Mouse (Mus musculus) lung, embryonic 16.5 days (tissue): ENCODE results near the gene Otud7a. TPM values are rescaled to one million over a fixed set of nuclear protein-coding genes. Genes with fewer than 3 reads are reported as not detected.

Source experiments
- ATAC-seq: fragments of 200-750 bp; cut with Nextera tagmentation; 2 replicates; pipeline ENCODE4 v1.8.0; 2017; ENCODE audit warnings: low read depth, mild to moderate bottlenecking, moderate library complexity
- H3K27ac ChIP-seq: fragments of 300-500 bp; sonication (generic); 2 replicates; pipeline ENCODE4 v1.5.1; 2014; ENCODE audit warnings: mild to moderate bottlenecking, control low read depth, low read length
- H3K27me3 ChIP-seq: fragments of 300-500 bp; sonication (generic); 2 replicates; pipeline ENCODE4 v1.6.1; 2014; ENCODE audit warnings: low read depth, low read length, mixed read lengths; ENCODE audit not compliant: control insufficient read depth, insufficient read depth
- H3K36me3 ChIP-seq: fragments of 300-500 bp; sonication (generic); 2 replicates; pipeline ENCODE4 v1.6.1; 2014; ENCODE audit warnings: low read length; ENCODE audit not compliant: control insufficient read depth, insufficient read depth
- H3K4me1 ChIP-seq: fragments of 300-500 bp; sonication (generic); replicated peaks from 2 replicates; pipeline ENCODE4 v1.6.1; 2014; ENCODE audit warnings: low read length, mixed read lengths; ENCODE audit not compliant: control insufficient read depth, insufficient read depth
- H3K4me2 ChIP-seq: fragments of 300-500 bp; sonication (generic); 2 replicates; pipeline ENCODE4 v1.6.1; 2014; ENCODE audit warnings: low read depth, low read length, control low read depth
- H3K4me3 ChIP-seq: fragments of 300-500 bp; sonication (generic); 2 replicates; pipeline ENCODE4 v1.5.1; 2014; ENCODE audit warnings: mild to moderate bottlenecking, low read length, control low read depth
- H3K9ac ChIP-seq: fragments of 300-500 bp; sonication (generic); 2 replicates; pipeline ENCODE4 v1.6.1; 2014; ENCODE audit warnings: low read length, control low read depth
- H3K9me3 ChIP-seq: fragments of 300-500 bp; sonication (generic); 2 replicates; pipeline ENCODE4 v1.6.1; 2016; ENCODE audit warnings: low read length; ENCODE audit not compliant: control insufficient read depth
- WGBS: fragments of 180-500 bp; shearing (Covaris S2); extraction: QIAGEN DNeasy Blood & Tissue Kit; methylation state at CpG from one replicate; pipeline ENCODE4 v1.1.7; 2014; 5-methylcytosine and 5-hydroxymethylcytosine counted together
- polyA plus RNA-seq: library from polyadenylated mRNA; unstranded; fragments of >200 nt; fragmentation: Nextera tagmentation; extraction: Ambion mirVana; gene quantifications from 2 replicates; pipeline ENCODE4 v1.2.1, GENCODE M21; 2015

The Otud7a gene
- polyA plus RNA-seq, 1 experiment from 2014 or later, result 0.20 TPM

DNA sequence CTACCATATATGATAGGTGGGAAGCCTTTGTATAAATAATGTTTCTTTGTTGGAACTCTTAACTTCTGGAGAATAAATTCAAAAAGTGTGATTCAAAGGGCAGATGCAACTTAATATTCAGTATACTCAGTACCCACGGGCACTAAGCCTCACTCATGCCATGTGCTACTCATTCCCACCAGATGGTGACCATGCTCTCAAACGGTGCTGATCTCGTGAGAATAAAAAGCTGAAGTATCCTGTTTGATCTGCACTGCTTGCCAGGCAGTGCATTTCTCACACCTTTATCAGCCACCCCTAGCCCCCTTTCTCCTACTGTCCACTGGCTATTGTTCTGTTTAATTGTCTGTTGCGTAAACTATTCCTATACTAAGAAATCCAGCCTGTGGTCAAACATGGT is 146.8 kb downstream of the Otud7a start:
- no peaks in the 10 kb centered on the region for H3K36me3 ChIP-seq
- no peak overlapping the region for H3K4me3 ChIP-seq
- WGBS, result 72% methylated on average over 4 of the region's 4 CpGs
- H3K27ac ChIP-seq, result no peak overlapping the region
- no peaks in the 10 kb centered on the region for H3K27me3 ChIP-seq
- H3K9me3 ChIP-seq, result no peaks in the 10 kb centered on the region
- no peak for ATAC-seq
- no peak overlapping the region for H3K9ac ChIP-seq
- H3K4me2 ChIP-seq, result no peak overlapping the region
- H3K4me1 ChIP-seq, result no peaks in the 10 kb centered on the region

DNA sequence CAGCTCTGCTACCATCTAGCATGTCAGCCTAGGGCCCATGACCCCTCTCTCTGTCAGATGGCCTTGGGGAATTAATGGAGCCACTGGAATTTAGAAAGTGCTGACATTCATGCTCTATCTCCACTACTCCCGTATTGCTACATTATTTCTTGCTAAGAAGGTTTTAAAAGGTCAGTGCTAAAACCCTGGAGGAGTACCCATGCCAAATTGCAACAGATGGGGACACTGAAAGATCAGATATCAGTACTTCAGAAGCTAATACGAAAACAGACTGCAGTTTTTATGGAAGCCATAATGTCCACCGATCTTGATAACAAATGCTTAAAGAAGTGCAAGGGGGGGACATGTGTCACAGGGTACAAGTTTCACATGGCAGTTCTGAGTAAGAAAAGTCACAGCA is 147.5 kb downstream of the Otud7a start:
- no peak overlapping the region for H3K27ac ChIP-seq
- 43% methylated on average over 3 of the region's 3 CpGs for WGBS

DNA sequence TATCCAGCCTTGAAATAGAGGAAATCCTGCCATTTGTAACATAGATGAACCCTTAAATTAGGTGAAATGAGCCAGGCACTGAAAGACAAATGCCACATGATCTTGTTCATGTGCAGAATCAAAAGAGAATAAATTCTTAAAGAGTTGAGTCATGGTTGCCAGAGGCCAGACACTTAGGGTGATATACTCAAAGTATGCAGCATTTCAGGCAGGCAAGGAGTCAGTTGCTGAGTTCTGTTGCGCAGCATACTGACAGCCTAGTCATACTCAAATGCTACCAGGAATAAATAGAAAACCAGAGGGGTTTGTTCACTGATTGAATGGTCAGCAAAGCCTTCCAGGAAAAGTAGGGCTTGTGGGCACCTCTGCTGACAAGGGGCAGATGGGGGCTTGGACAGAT is 160.3 kb downstream of the Otud7a start:
- Histone ChIP-seq H3K27ac (no peak overlapping the region), H3K4me1 (no peaks in the 10 kb centered on the region), H3K9me3 (no peaks in the 10 kb centered on the region), H3K9ac (no peak overlapping the region), H3K27me3 (no peaks in the 10 kb centered on the region), H3K36me3 (no peaks in the 10 kb centered on the region), H3K4me2 (no peak overlapping the region), H3K4me3 (no peak overlapping the region)
- no peak for ATAC-seq
- 79% methylated on average over 1 of the region's 1 CpGs for WGBS

More for the DNA sequence above, 147.5 kb downstream of the Otud7a start:
- Histone ChIP-seq H3K9me3 (no peaks in the 10 kb centered on the region), H3K9ac (no peak overlapping the region), H3K27me3 (no peaks in the 10 kb centered on the region), H3K4me2 (no peak overlapping the region), H3K4me1 (no peaks in the 10 kb centered on the region), H3K36me3 (no peaks in the 10 kb centered on the region), H3K4me3 (no peak overlapping the region)
- ATAC-seq, result no peak

DNA sequence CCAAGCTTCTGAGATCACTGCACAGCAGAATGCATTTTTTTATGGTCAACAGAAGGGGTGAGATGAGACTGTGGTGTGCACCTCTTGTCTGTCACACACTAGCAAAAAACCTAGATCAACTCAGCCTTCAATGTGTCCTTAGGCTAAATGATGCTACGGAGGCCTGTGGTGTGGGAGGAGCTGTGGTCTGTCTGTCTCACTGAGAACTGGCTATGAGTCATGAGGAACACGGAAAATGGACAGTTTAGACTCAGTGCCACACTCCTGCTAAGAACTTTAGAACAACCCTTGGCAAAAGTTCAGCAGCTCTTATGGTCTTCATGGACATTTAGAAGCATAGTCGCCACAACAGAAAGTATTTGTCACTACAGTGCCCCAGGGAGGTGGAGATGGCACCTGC is 172.5 kb downstream of the Otud7a start:
- H3K27ac ChIP-seq, result no peak overlapping the region
- H3K27me3 ChIP-seq, result no peaks in the 10 kb centered on the region
- H3K9me3 ChIP-seq, result no peaks in the 10 kb centered on the region
- no peak overlapping the region for H3K4me3 ChIP-seq
- H3K4me1 ChIP-seq, result no peaks in the 10 kb centered on the region
- no peak overlapping the region for H3K9ac ChIP-seq
- H3K4me2 ChIP-seq, result no peak overlapping the region
- H3K36me3 ChIP-seq, result no peaks in the 10 kb centered on the region
- WGBS, result 80% methylated on average over 3 of the region's 3 CpGs
- ATAC-seq, result no peak

DNA sequence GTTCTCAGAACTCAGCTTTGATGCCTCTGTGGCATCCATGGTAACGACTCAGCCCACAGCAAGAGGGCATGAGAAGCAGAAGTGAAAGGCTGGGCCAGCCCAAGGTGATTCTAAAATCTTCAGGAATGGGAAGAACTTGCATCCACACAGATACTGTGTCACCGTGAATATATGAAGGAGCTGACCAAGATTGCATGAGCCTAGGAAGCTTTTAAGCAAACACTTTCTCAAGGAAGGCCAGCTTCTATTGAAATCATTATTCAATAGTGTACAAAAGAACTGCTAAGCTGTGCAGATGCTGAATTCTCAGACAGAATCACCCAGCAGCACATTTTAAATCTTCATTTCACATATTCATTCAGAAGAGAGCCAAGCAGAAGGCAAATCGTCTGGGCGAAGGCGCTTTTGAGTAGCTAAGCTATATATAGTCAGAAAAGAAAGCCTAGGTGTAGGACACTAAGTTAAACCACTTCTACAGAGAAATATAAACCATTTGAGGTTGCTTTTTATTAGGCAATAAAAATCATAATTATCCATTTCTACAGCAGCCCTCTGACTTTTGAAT is 176.3 kb downstream of the Otud7a start:
- ATAC-seq, result no peak
- whole genome bisulfite sequencing, result 86% methylated on average over 5 of the region's 5 CpGs
- Histone ChIP-seq H3K4me1 (no peaks in the 10 kb centered on the region), H3K4me3 (no peak overlapping the region), H3K9me3 (no peaks in the 10 kb centered on the region), H3K4me2 (no peak overlapping the region), H3K27ac (no peak overlapping the region), H3K9ac (no peak overlapping the region), H3K36me3 (no peaks in the 10 kb centered on the region), H3K27me3 (no peaks in the 10 kb centered on the region)

DNA sequence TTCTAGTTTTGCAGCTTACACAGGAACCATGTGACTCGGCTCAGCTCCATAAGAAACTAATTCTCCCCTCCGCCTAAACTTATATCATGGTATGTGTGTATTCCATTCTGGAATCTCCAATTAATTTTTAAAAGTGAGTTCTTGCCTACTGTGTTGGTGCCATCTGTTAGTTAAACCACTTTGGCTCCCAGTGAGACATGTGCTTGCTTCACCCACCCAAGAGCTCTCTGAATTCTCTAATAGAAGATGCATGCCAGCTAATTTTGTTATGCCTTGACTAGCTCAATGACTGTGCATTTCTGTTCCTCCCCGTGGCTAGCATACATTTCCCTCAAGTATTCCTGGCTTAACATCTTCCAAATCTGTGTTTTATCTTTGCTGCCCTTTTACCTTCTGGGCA is 193.1 kb downstream of the Otud7a start:
- H3K4me1 ChIP-seq, result no peaks in the 10 kb centered on the region
- no peaks in the 10 kb centered on the region for H3K36me3 ChIP-seq
- H3K27me3 ChIP-seq, result no peaks in the 10 kb centered on the region
- H3K4me2 ChIP-seq, result no peak overlapping the region
- 69% methylated on average over 3 of the region's 3 CpGs for WGBS
- H3K27ac ChIP-seq, result no peak overlapping the region
- H3K9ac ChIP-seq, result no peak overlapping the region
- ATAC-seq, result no peak
- H3K9me3 ChIP-seq, result no peaks in the 10 kb centered on the region
- H3K4me3 ChIP-seq, result no peak overlapping the region

DNA sequence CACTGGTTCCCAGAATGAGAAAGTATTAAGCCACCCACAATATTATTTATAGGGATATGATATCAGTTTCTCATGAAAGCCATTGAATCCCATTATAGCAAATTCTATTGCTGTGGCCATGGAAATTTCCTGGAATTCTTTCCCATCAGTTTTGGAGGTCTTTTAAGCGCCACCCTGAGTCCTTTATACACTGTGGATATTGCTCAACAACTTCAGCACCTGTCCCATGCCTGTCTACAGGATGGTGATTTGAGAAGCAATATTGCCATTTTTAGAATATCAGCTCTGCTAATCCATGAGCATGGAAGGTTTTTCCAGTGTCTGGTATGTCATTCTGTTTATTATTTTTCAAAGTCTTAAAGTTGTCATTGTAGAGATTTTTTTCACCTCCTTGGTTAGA is 199.5 kb downstream of the Otud7a start:
- H3K4me1 ChIP-seq, result no peaks in the 10 kb centered on the region
- no peak overlapping the region for H3K4me3 ChIP-seq
- no peak overlapping the region for H3K27ac ChIP-seq
- no peaks in the 10 kb centered on the region for H3K9me3 ChIP-seq
- no peaks in the 10 kb centered on the region for H3K27me3 ChIP-seq
- no peak overlapping the region for H3K4me2 ChIP-seq
- ATAC-seq, result no peak
- no peak overlapping the region for H3K9ac ChIP-seq
- WGBS, result 79% methylated on average over 1 of the region's 1 CpGs
- H3K36me3 ChIP-seq, result no peaks in the 10 kb centered on the region

DNA sequence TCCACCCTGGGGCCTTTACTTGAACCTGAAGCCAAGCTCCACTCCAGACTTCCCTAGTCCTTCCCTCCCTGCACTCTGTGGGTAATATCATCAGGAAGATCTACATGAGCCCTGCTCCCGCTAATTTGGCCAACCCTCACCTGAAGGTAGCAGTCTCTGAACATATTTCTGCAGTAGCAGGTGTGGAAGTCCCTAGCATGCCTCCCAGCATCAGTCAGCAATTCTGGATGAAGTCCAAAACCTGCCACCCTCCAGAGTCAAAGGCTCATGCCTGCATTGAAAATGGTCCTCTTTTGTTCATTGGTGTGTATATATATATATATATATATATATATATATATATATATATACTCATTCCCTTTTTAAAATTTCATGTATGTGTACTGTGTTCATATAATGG is 202.6 kb downstream of the Otud7a start:
- H3K9ac ChIP-seq, result no peak overlapping the region
- H3K4me3 ChIP-seq, result no peak overlapping the region
- H3K4me1 ChIP-seq, result no peaks in the 10 kb centered on the region
- H3K36me3 ChIP-seq, result no peaks in the 10 kb centered on the region
- H3K27me3 ChIP-seq, result no peaks in the 10 kb centered on the region
- no peaks in the 10 kb centered on the region for H3K9me3 ChIP-seq
- WGBS, result 44% methylated on average over 1 of the region's 1 CpGs
- no peak overlapping the region for H3K27ac ChIP-seq
- no peak overlapping the region for H3K4me2 ChIP-seq
- no peak for ATAC-seq

DNA sequence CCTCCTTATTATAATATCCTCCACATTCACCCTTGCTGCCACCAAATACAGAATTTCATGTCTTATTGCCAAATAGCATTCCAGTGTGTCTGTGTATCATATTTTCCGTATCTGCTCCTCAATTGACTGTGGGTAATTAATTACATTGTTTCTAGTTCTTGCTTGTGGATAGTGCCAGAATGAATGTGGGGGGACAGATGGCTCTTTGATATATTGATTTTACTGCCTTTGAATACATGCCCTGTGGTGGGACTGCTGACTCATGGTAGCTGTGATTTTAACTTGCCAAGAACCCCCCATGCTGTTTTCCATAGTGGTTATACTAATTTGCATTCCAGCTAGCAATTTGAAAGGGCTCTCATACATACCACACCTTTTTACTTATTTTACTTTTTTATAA is 215.7 kb downstream of the Otud7a start:
- no peak for ATAC-seq
- no peak overlapping the region for H3K4me2 ChIP-seq
- H3K27me3 ChIP-seq, result no peaks in the 10 kb centered on the region
- 51% methylated on average over 1 of the region's 1 CpGs for WGBS
- no peak overlapping the region for H3K27ac ChIP-seq
- no peak overlapping the region for H3K4me3 ChIP-seq
- no peaks in the 10 kb centered on the region for H3K36me3 ChIP-seq
- H3K4me1 ChIP-seq, result no peaks in the 10 kb centered on the region
- peaks cover 5% of the 10 kb centered on the region; the same call in 1 of the 2 replicates for H3K9me3 ChIP-seq
- no peak overlapping the region for H3K9ac ChIP-seq

DNA sequence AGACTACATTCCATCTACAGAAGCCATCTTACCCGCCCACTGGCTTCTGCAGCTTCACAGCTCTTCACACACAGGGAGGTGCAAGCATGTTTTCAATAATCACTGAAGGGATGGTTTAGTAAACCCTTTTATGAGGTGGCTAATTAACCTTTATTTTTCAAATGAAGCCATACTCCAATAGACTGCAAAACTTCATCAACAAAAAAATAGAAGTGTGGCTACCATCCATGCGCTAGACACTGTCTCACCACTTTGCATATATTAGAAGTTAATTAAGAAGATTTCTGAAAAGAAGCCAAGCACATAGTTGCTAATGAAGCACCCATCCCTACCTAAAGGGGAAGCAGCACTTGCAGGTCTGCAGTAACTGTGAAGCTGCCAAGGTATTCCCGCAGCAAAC is 218.2 kb downstream of the Otud7a start:
- H3K4me2 ChIP-seq, result no peak overlapping the region
- no peak overlapping the region for H3K9ac ChIP-seq
- no peaks in the 10 kb centered on the region for H3K27me3 ChIP-seq
- no peak overlapping the region for H3K27ac ChIP-seq
- peaks cover 5% of the 10 kb centered on the region; the same call in 1 of the 2 replicates for H3K9me3 ChIP-seq
- no peak for ATAC-seq
- no peaks in the 10 kb centered on the region for H3K4me1 ChIP-seq
- no peak overlapping the region for H3K4me3 ChIP-seq
- no peaks in the 10 kb centered on the region for H3K36me3 ChIP-seq
- 84% methylated on average over 3 of the region's 3 CpGs for WGBS
